Mouse (Mus musculus): Measurements from ENCODE around the gene Pdxk. TPM values are rescaled to one million over a fixed set of nuclear protein-coding genes. Genes with fewer than 3 reads are reported as not detected.

The Pdxk gene
- polyA plus RNA-seq, 1 experiment from 2014 or later = 8.8 TPM

DNA sequence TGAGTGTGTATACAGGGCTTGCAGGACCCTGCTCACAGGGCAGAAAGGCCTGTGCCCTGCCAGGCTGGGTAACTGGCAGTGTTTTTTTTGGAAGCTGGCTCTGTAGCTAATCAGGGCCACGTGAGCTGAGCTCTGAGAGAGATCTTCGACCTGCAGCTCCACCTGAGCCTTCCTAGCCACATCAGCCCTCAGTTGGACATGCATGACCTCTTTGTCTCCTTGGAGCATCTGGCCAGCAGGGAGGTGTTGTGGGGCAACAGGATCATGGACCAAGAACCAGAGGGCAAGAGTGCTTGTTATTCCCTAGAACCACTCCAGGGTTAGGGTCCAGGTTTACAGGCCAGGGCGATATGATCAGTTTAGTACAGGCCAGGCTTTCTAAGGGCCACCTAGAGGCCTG is 17.4 kb downstream of the Pdxk start:
- Histone ChIP-seq H3K27me3 (ENCODE audit: control insufficient read depth, insufficient read depth, low read length) (no peaks in the 10 kb centered on the region), H3K9ac (ENCODE audit: low read length) (no peak overlapping the region), H3K4me2 (ENCODE audit: low read depth, low read length) (no peak overlapping the region), H3K4me1 (ENCODE audit: control insufficient read depth, insufficient read depth, low read length) (no peaks in the 10 kb centered on the region), H3K27ac (ENCODE audit: low read length) (no peak overlapping the region), H3K9me3 (replicated peaks; ENCODE audit: control insufficient read depth, low read length) (no peaks in the 10 kb centered on the region), H3K4me3 (ENCODE audit: low read length) (no peak overlapping the region), H3K36me3 (ENCODE audit: control insufficient read depth, insufficient read depth) (peaks cover 22% of the 10 kb centered on the region)
- no peak for ATAC-seq (replicated peaks; ENCODE audit: extremely low read depth, insufficient read depth, low FRiP score)
- WGBS = 78% methylated on average over 3 of the region's 3 CpGs

DNA sequence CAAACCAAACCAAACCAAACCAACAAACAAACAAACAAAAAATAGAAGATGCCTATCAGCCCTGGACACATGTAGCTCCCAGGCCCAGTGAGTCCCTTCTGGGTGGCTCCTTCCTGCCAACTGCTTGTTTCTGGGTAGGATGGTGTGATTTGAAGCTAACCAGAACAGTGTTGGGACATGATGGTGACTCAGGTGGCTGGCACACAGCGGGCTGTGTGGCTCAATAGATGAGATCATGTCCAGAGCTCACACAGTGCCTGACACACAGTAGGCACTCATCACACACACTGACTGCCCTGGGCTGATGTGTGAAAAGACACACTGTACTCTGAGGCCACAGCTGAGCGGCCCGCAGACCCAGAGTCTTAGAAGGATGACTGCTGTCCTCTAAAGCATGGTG is 18.6 kb downstream of the Pdxk start:
- WGBS = 86% methylated on average over 3 of the region's 3 CpGs
- Histone ChIP-seq H3K4me1 (ENCODE audit: control insufficient read depth, insufficient read depth, low read length) (no peaks in the 10 kb centered on the region), H3K4me2 (ENCODE audit: low read depth, low read length) (no peak overlapping the region), H3K27ac (ENCODE audit: low read length) (no peak overlapping the region), H3K27me3 (ENCODE audit: control insufficient read depth, insufficient read depth, low read length) (no peaks in the 10 kb centered on the region), H3K36me3 (ENCODE audit: control insufficient read depth, insufficient read depth) (peaks cover 22% of the 10 kb centered on the region), H3K9me3 (replicated peaks; ENCODE audit: control insufficient read depth, low read length) (no peaks in the 10 kb centered on the region), H3K9ac (ENCODE audit: low read length) (no peak overlapping the region), H3K4me3 (ENCODE audit: low read length) (no peak overlapping the region)
- ATAC-seq (replicated peaks; ENCODE audit: extremely low read depth, insufficient read depth, low FRiP score) = no peak

DNA sequence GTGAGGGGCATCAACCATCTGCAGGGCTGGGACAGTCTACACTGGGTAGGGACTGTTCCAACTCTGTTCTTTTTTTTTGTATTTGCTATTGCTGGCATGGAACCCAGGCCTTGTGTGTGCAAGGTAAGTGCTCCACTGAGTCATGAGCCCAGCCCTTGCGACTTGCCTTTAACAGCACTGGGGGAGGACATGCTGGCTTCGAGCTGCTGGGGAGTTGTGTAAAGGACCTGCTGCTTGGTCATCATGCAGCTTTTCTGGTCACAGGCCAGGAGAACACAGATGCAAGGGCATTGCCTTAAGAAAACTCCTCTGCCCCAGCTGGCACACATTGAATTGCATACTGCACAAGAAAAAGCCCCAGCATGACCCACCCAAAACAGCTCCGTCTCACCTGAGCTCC is 22.5 kb downstream of the Pdxk start:
- H3K4me3 ChIP-seq (ENCODE audit: low read length) = no peak overlapping the region
- peaks cover 13% of the 10 kb centered on the region for H3K36me3 ChIP-seq (ENCODE audit: control insufficient read depth, insufficient read depth)
- H3K9ac ChIP-seq (ENCODE audit: low read length) = no peak overlapping the region
- no peak overlapping the region for H3K27ac ChIP-seq (ENCODE audit: low read length)
- no peaks in the 10 kb centered on the region for H3K4me1 ChIP-seq (ENCODE audit: control insufficient read depth, insufficient read depth, low read length)
- 87% methylated on average over 3 of the region's 3 CpGs for WGBS
- H3K27me3 ChIP-seq (ENCODE audit: control insufficient read depth, insufficient read depth, low read length) = no peaks in the 10 kb centered on the region
- H3K4me2 ChIP-seq (ENCODE audit: low read depth, low read length) = no peak overlapping the region
- no peaks in the 10 kb centered on the region for H3K9me3 ChIP-seq (replicated peaks; ENCODE audit: control insufficient read depth, low read length)
- no peak for ATAC-seq (replicated peaks; ENCODE audit: extremely low read depth, insufficient read depth, low FRiP score)

DNA sequence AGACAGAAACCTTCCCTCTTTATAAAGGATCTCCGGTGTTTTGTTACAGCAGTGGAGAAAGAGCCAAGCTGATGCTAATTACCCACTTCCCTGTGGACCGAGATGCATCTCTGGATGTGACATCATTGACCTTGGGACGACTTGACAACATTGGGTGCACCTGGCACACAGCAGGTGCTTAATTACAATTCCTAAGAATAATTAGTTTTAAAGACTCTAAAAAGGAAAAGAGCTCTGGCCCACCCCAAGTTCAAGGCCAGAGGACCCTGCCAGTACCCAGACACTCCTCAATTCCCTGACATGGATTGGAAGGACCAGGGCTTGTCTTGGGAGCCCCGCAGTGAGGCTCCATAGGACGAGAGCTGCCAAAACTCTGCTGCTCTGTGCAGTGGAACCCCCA is 23.2 kb downstream of the Pdxk start:
- Histone ChIP-seq H3K4me1 (ENCODE audit: control insufficient read depth, insufficient read depth, low read length) (no peaks in the 10 kb centered on the region), H3K27me3 (ENCODE audit: control insufficient read depth, insufficient read depth, low read length) (no peaks in the 10 kb centered on the region), H3K4me3 (ENCODE audit: low read length) (no peak overlapping the region), H3K9ac (ENCODE audit: low read length) (no peak overlapping the region), H3K4me2 (ENCODE audit: low read depth, low read length) (no peak overlapping the region), H3K27ac (ENCODE audit: low read length) (no peak overlapping the region), H3K36me3 (ENCODE audit: control insufficient read depth, insufficient read depth) (peaks cover 11% of the 10 kb centered on the region), H3K9me3 (replicated peaks; ENCODE audit: control insufficient read depth, low read length) (no peaks in the 10 kb centered on the region)
- ATAC-seq (replicated peaks; ENCODE audit: extremely low read depth, insufficient read depth, low FRiP score) = no peak
- 82% methylated on average over 5 of the region's 5 CpGs for WGBS

DNA sequence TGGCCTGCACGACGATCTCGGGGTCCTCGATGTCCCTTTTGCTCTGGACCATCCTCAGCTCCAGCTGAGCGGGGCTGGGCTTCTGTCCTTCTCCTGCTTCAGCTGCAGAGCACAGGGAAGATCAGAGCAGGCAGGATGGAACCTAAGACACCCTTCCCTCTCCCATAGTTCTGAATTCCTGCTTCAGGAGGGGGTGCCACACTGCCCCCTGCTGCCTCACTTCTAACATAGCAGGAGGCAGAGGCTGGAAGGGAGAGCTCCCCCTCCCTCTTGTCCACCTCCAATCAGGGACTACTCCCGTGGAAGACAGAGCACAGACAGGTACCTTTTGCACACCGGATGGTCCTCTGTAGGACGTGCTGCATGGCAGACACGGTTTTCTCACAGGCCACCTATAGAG is 24.0 kb downstream of the Pdxk start:
- Histone ChIP-seq H3K4me2 (ENCODE audit: low read depth, low read length) (no peak overlapping the region), H3K27ac (ENCODE audit: low read length) (no peak overlapping the region), H3K9me3 (replicated peaks; ENCODE audit: control insufficient read depth, low read length) (no peaks in the 10 kb centered on the region), H3K27me3 (ENCODE audit: control insufficient read depth, insufficient read depth, low read length) (no peaks in the 10 kb centered on the region), H3K4me3 (ENCODE audit: low read length) (no peak overlapping the region), H3K9ac (ENCODE audit: low read length) (no peak overlapping the region), H3K4me1 (ENCODE audit: control insufficient read depth, insufficient read depth, low read length) (no peaks in the 10 kb centered on the region), H3K36me3 (ENCODE audit: control insufficient read depth, insufficient read depth) (peaks cover 9% of the 10 kb centered on the region)
- 59% methylated on average over 9 of the region's 9 CpGs for WGBS
- no peak for ATAC-seq (replicated peaks; ENCODE audit: extremely low read depth, insufficient read depth, low FRiP score)

DNA sequence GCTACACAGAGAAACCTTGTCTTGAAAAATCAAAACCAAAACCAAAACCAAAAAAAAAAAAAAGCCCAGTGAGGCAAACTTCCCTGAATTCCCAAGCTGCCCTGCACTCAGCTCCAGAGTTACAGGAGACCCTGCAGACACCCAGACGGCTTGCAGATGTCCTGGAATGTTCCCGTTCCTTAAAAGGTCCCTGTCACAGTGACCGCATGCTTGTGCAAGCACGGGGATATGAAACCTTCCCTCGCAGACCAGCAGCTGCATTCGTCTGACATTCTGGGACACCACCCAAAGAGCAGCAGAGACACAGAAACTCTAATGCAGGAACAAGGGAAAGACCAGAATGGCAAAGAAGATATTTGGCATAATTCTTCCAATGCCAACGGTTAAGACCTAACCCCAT is 24.8 kb downstream of the Pdxk start:
- Histone ChIP-seq H3K4me3 (ENCODE audit: low read length) (no peak overlapping the region), H3K9ac (ENCODE audit: low read length) (no peak overlapping the region), H3K4me1 (ENCODE audit: control insufficient read depth, insufficient read depth, low read length) (no peaks in the 10 kb centered on the region), H3K27me3 (ENCODE audit: control insufficient read depth, insufficient read depth, low read length) (no peaks in the 10 kb centered on the region), H3K4me2 (ENCODE audit: low read depth, low read length) (no peak overlapping the region), H3K36me3 (ENCODE audit: control insufficient read depth, insufficient read depth) (peaks cover 9% of the 10 kb centered on the region), H3K9me3 (replicated peaks; ENCODE audit: control insufficient read depth, low read length) (no peaks in the 10 kb centered on the region), H3K27ac (ENCODE audit: low read length) (no peak overlapping the region)
- 80% methylated on average over 7 of the region's 7 CpGs for WGBS
- ATAC-seq (replicated peaks; ENCODE audit: extremely low read depth, insufficient read depth, low FRiP score) = no peak

DNA sequence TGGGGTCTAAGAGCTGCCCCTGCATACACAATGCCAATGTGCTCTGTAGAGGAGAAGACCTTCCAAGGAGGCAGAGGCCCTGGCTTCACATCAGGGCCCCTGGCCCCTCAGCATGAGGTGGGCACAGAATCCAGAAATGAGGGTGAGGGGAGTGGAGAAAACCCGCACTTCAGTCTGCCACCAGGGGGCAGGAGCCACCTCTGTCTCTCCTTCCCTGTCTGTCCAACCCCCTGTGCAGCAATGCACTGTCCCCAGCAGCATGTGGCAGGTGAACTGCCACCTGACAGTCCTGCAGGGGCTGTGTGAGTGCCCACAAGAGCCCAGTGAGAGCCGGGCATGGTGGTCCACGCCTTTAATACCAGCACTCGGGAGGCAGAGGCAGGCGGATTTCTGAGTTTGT is 25.2 kb downstream of the Pdxk start:
- no peaks in the 10 kb centered on the region for H3K9me3 ChIP-seq (replicated peaks; ENCODE audit: control insufficient read depth, low read length)
- peaks cover 9% of the 10 kb centered on the region for H3K36me3 ChIP-seq (ENCODE audit: control insufficient read depth, insufficient read depth)
- H3K27ac ChIP-seq (ENCODE audit: low read length) = no peak overlapping the region
- H3K4me1 ChIP-seq (ENCODE audit: control insufficient read depth, insufficient read depth, low read length) = no peaks in the 10 kb centered on the region
- WGBS = 63% methylated on average over 5 of the region's 5 CpGs
- no peak for ATAC-seq (replicated peaks; ENCODE audit: extremely low read depth, insufficient read depth, low FRiP score)
- H3K4me3 ChIP-seq (ENCODE audit: low read length) = no peak overlapping the region
- no peak overlapping the region for H3K4me2 ChIP-seq (ENCODE audit: low read depth, low read length)
- no peak overlapping the region for H3K9ac ChIP-seq (ENCODE audit: low read length)
- H3K27me3 ChIP-seq (ENCODE audit: control insufficient read depth, insufficient read depth, low read length) = no peaks in the 10 kb centered on the region

DNA sequence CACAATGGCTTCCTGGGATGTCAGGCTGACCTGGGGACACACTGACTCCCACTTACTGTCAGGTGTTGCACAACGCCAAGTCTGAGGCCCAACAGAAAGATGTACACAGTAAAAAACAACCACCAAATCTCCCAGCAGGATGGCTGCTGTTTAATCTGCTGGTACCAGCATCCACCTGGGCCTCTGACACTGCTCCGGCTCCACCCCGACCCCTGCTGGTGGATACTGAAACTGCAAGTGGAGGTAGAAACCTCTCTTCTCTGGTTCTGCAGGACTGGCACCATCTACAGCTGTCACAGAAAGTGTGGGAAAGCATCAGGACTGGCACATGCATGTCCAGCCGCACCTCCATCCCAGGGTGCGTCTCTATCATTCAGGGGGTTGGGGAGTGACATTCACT is 26.7 kb downstream of the Pdxk start:
- 14% methylated on average over 5 of the region's 5 CpGs for WGBS

DNA sequence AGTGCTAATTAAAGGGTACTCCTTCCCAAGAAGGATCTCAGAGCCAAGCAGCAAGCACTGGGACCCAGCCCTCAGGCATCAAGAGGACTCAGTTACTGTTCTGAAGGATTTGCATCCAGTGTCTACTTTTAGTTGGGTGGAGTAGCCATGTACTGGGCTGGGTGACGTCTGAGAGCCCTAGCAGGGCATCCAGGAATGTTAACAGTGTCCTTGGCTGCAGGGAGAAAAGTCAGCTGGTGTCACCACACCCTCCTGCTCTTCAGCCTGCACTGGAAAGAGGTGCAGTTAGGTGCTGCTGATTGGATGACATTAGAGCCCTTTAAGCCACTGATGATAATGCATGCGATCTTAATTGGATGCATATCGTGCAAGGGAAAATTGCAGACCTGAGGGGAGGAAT is 31.9 kb downstream of the Pdxk start:
- H3K27ac ChIP-seq (ENCODE audit: low read length) = no peak overlapping the region
- ATAC-seq (replicated peaks; ENCODE audit: extremely low read depth, insufficient read depth, low FRiP score) = no peak
- no peak overlapping the region for H3K4me2 ChIP-seq (ENCODE audit: low read depth, low read length)
- 55% methylated on average over 3 of the region's 3 CpGs for WGBS
- H3K4me1 ChIP-seq (ENCODE audit: control insufficient read depth, insufficient read depth, low read length) = no peaks in the 10 kb centered on the region
- no peak overlapping the region for H3K4me3 ChIP-seq (ENCODE audit: low read length)
- H3K27me3 ChIP-seq (ENCODE audit: control insufficient read depth, insufficient read depth, low read length) = no peaks in the 10 kb centered on the region
- no peaks in the 10 kb centered on the region for H3K9me3 ChIP-seq (replicated peaks; ENCODE audit: control insufficient read depth, low read length)
- no peak overlapping the region for H3K9ac ChIP-seq (ENCODE audit: low read length)
- H3K36me3 ChIP-seq (ENCODE audit: control insufficient read depth, insufficient read depth) = peaks cover 7% of the 10 kb centered on the region

More for the DNA sequence above, 26.7 kb downstream of the Pdxk start:
- H3K4me2 ChIP-seq (ENCODE audit: low read depth, low read length) = no peak overlapping the region
- no peak for ATAC-seq (replicated peaks; ENCODE audit: extremely low read depth, insufficient read depth, low FRiP score)
- H3K4me3 ChIP-seq (ENCODE audit: low read length) = no peak overlapping the region
- no peaks in the 10 kb centered on the region for H3K9me3 ChIP-seq (replicated peaks; ENCODE audit: control insufficient read depth, low read length)
- no peaks in the 10 kb centered on the region for H3K27me3 ChIP-seq (ENCODE audit: control insufficient read depth, insufficient read depth, low read length)
- no peaks in the 10 kb centered on the region for H3K4me1 ChIP-seq (ENCODE audit: control insufficient read depth, insufficient read depth, low read length)
- H3K27ac ChIP-seq (ENCODE audit: low read length) = no peak overlapping the region
- H3K36me3 ChIP-seq (ENCODE audit: control insufficient read depth, insufficient read depth) = peaks cover 8% of the 10 kb centered on the region
- no peak overlapping the region for H3K9ac ChIP-seq (ENCODE audit: low read length)

DNA sequence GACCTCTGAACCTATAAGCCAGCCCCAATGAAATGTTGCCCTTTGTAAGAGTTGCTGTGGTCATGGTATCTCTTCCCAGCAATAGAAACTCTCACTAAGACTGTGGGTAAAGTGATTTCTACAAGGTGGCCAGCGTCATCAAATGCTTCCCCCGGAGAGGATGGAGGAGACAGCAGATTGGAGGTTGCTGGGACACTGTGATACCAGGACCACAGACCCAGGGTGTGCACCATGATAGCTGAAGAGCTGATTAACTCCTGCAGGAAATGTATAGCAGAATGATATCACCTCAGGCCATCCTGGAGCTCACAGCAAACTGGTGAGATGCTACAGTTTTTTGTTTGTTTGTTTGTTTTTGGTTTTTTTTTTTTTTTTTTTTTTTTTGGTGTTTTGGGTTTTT is 35.0 kb downstream of the Pdxk start:
- Histone ChIP-seq H3K4me2 (ENCODE audit: low read depth, low read length) (no peak overlapping the region), H3K9me3 (replicated peaks; ENCODE audit: control insufficient read depth, low read length) (no peaks in the 10 kb centered on the region), H3K4me3 (ENCODE audit: low read length) (no peak overlapping the region), H3K36me3 (ENCODE audit: control insufficient read depth, insufficient read depth) (peaks cover 11% of the 10 kb centered on the region), H3K27ac (ENCODE audit: low read length) (no peak overlapping the region), H3K27me3 (ENCODE audit: control insufficient read depth, insufficient read depth, low read length) (no peaks in the 10 kb centered on the region), H3K9ac (ENCODE audit: low read length) (no peak overlapping the region), H3K4me1 (ENCODE audit: control insufficient read depth, insufficient read depth, low read length) (peaks cover 7% of the 10 kb centered on the region)
- no peak for ATAC-seq (replicated peaks; ENCODE audit: extremely low read depth, insufficient read depth, low FRiP score)
- WGBS = 82% methylated on average over 2 of the region's 2 CpGs

All from heart, embryonic 16.5 days (tissue).